Mouse (Mus musculus): ENCODE results near the gene Uso1.

The Uso1 gene

GRCm38 (mm10) chr5:92137239-92138046 lies at the start of gene Uso1:
Gene Uso1 (plus strand): TSS chr5:92137938.
- peak; percentile 91 for ATAC-seq (ENCODE audit: insufficient number of reproducible peaks, low FRiP score, low TSS enrichment)

GRCm38 (mm10) chr5:92093263-92094061 lies 44.3 kb upstream of the Uso1 start:
- no peak for ATAC-seq (ENCODE audit: insufficient number of reproducible peaks, low FRiP score, low TSS enrichment)

DNA sequence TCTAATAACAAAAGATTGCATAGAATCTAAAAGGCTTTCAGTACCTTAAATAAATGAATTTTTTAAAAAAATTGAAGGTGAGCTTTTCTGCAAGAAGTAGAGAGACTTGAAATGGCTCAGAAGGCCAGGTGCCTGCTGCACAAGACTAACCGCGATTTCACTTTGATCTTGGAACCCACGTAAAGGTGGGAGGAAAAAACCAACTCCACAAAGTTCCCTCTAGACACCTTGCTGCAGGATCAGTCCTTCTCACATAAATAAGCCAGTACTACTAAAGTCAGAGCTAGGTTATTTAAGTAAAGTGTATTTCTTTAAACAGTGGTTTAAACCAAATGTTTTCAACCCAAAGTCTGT lies 43.7 kb upstream of the Uso1 start:
- ATAC-seq (ENCODE audit: insufficient number of reproducible peaks, low FRiP score, low TSS enrichment): no peak

GRCm38 (mm10) chr5:92096786-92097185 lies 41.0 kb upstream of the Uso1 start:
- ATAC-seq (ENCODE audit: insufficient number of reproducible peaks, low FRiP score, low TSS enrichment): no peak

DNA sequence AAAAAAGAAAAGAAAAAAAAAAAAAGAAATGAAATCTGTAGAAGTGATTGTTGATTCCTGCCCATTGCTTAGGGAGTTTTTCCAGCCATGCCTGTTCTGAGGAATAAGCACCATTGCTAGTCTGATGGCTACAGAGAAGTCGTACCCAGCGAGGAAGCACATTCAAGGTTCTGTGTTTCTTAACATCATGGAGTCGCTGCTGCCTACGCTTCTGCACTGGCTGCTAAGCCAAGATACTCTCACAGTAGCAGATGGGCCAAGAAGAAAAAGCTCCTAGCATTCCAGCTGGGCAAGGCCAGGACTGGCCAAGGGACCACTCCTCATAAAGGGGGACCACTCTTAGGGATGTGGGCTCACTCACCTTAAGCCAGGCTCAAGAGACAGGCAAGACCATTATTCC lies 40.0 kb upstream of the Uso1 start:
- ATAC-seq (ENCODE audit: insufficient number of reproducible peaks, low FRiP score, low TSS enrichment): no peak

DNA sequence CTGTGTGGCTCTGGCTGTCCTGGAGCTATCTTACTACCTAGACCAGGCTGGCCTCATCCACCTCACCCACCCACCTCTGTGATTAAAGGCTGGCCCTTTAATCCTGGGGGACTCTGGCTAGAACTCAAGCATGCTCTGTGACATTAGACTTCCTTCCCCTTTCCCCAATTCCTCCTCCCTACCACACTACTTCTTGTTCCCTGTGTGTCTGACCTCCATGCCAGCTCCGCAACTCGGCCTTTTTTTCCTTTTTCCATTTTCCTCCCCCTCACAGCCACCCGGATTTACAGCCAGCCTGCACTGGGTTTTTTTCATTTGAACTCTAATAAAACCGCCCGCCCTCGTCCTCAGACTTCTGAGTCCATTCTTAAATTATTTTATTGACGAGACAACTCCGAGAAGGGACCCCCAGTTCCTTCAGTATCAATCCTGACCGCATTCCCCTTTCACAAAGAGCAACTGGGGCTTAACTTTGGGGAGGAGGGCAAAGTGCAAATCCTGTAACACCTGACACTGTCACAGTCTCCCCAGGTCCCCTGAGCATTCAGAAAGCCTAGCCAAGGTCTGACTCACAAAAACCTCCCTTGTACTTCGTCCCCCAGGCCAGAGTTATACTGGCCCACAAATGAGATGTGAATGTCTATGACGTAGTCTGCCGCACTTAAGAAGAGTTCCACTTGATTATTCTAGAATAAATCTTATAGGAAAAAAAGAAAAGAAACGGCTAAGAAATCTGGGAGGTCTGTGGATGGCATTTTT lies 39.2 kb upstream of the Uso1 start:
- ATAC-seq (ENCODE audit: insufficient number of reproducible peaks, low FRiP score, low TSS enrichment): no peak

- no peak for ATAC-seq (ENCODE audit: insufficient number of reproducible peaks, low FRiP score, low TSS enrichment)
These were observed 36.1 kb upstream of the Uso1 start for GRCm38 (mm10) chr5:92101601-92102000.

GRCm38 (mm10) chr5:92103062-92103461 lies 34.7 kb upstream of the Uso1 start:
- no peak for ATAC-seq (ENCODE audit: insufficient number of reproducible peaks, low FRiP score, low TSS enrichment)

DNA sequence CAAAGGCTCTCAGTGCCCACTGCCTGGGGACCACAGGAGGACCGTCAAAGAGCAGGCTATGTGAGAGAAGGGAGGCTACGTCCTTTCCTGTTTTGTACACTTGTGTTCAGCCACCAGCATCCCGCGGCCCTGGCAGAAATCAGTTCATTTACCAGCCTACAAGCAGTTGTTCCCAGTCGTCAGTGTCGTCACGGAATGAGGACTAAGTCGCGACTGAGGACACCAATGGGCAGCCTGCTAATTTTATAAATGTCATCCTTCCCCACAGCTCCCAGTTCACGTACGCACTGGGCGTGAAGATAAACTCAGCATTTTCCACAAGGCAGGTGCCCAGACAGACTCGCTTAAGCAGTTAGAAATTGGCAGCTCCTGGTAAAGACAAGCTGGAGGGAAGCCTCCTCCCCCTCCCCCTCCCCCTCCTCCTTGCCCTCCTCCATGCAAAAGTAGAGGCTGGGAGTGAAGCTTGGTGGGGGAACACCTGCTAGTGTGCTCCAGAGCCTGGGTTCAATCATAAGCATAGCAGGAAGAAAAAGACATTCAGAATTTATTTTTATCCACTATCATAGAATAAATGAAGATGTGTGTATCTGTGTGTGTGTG lies 33.8 kb upstream of the Uso1 start:
- no peak; the same call in 1 of the 2 replicates for ATAC-seq (ENCODE audit: insufficient number of reproducible peaks, low FRiP score, low TSS enrichment)

GRCm38 (mm10) chr5:92106327-92107125 lies 31.2 kb upstream of the Uso1 start:
- ATAC-seq (ENCODE audit: insufficient number of reproducible peaks, low FRiP score, low TSS enrichment): no peak

DNA sequence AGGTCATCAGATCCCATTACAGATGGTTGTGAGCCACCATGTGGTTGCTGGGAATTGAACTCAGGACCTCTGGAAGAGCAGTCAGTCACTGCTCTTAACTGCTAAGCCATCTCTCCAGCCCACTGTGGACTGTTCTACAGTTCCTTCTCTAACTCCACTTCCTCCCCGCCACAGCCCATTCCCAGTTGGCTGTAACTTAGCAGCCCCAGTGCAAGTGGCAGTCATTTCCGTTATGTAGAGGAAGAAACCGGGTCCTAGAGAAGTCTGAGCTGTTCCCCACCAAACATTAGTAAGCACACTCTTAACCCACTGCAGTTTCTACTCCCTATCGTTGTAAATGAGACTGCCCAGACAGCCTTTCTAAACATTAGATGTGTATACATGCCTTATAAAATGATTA lies 30.5 kb upstream of the Uso1 start:
- no peak for ATAC-seq (ENCODE audit: insufficient number of reproducible peaks, low FRiP score, low TSS enrichment)

- ATAC-seq (ENCODE audit: insufficient number of reproducible peaks, low FRiP score, low TSS enrichment): no peak
These were observed 26.9 kb upstream of the Uso1 start for GRCm38 (mm10) chr5:92110818-92111355.

DNA sequence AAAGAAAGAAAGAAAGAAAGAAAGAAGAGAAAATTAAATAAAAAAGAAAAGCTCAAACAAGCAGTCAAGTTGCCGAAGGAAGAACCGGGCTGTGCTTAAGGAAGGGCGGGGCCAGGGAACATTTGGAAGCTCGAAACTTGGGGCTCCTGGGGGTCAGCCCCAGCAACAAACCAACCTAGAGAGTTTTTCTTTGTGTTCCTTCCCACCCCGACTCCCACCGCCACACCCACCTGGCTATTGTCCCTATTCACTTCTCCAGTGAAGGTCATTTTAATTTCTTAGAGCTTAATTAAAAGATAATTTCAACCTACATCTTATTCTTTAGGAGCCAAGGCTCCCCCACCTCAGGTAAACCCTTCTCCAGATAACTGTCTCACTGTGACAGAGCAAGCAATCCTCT lies 25.6 kb upstream of the Uso1 start:
- no peak for ATAC-seq (ENCODE audit: insufficient number of reproducible peaks, low FRiP score, low TSS enrichment)

DNA sequence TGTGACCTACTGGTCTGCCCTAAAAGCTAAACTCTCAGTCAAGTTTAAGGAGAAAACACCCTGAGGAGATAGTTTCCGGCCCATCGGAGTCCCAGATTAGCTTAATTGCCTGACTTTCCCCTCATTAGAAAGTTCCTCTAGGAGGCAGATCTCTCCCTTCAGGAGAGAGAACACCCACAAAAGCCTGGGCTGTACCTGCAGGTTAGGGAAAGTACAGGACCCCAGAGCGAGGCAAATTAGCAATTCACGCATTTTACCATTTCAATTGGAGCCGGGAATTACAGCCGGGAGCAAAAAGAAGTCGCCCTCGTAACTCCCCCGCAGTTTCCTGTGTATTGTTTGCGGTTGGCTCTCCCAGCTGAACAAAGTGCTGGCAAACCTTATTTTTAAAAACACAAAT lies 25.2 kb upstream of the Uso1 start:
- ATAC-seq (ENCODE audit: insufficient number of reproducible peaks, low FRiP score, low TSS enrichment): no peak

DNA sequence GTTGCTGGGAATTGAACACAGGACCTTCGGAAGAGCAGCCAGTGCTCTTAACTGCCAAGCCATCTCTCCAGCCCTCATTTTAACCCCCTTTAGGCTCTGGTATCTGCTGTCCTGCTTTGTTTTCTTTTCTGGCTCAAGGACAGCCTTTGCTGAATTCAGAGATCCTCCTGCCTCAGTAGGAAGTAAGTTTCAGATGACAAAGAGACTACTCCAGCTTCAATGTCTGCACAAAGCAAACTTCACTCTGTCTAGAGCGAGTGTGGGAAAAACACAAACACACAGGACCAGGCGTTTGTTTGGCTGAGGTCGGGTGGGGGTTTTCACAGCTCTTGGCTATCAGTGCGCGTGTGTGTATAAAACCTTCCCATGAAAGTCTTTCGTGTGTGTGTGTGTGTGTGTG lies 24.3 kb upstream of the Uso1 start:
- no peak for ATAC-seq (ENCODE audit: insufficient number of reproducible peaks, low FRiP score, low TSS enrichment)

DNA sequence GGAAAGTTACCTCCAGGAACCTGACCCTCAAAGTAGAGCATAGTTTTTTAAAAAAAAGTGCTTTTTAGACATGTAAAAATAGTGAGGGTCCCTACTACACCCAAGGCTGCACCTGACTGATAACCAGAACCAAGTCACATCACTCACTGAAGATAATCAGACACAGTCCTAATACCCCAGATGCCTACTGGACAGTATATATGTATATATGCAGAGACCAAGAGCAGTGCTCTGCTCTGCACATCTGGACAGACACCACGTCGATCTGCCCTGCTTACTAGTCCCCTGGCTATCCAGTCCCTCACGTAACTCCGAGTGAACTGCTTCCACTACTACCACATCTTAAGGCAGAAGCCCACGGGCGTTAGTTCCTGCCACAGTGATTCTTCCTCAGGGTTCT lies 23.5 kb upstream of the Uso1 start:
- no peak for ATAC-seq (ENCODE audit: insufficient number of reproducible peaks, low FRiP score, low TSS enrichment)

DNA sequence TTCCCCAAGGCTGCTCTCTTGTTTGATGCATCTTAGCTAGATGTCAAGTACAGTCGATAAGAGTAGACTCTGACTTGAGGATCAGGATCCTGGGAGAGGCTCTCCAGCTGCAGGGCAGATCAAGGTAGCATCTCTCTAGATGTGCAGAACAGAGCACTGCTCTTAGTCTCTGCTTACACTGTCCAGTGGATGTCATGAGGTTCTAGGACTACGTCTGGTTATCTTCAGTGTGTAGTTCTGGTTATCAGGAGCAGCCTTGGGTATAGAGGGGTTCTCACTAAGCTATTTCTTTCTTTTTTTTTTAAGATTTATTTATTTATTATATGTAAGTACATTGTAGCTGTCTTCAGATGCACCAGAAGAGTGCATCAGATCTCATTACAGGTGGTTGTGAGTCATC lies 22.8 kb upstream of the Uso1 start:
- ATAC-seq (ENCODE audit: insufficient number of reproducible peaks, low FRiP score, low TSS enrichment): no peak

DNA sequence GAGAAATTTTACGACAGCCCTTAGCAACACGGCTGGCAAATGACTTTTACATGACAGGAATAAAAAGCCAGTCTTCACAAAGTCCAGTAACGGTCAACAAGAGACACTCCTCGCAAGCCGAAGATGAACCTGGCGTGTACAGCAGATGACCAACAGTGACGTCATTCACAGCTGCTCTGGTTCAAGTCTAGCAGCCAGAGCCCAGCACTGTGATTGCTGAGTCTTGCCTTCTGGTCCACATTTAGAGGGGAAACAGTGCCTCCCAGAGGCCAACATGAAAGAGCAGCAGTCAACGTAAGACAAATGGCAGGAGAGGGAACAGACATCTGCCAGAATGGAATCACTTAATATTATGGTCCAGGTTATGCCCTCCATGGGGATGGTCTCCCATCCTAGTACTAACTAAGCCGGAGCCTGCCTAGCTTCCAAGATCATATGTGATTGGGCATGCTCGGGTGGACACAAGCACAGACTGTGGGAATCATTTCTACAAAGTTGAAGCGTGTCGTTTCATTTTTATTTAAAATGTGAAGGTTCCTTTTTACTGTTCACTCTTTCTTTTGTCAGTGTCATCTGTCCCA lies 19.8 kb upstream of the Uso1 start:
- ATAC-seq (ENCODE audit: insufficient number of reproducible peaks, low FRiP score, low TSS enrichment): peak; percentile 96

DNA sequence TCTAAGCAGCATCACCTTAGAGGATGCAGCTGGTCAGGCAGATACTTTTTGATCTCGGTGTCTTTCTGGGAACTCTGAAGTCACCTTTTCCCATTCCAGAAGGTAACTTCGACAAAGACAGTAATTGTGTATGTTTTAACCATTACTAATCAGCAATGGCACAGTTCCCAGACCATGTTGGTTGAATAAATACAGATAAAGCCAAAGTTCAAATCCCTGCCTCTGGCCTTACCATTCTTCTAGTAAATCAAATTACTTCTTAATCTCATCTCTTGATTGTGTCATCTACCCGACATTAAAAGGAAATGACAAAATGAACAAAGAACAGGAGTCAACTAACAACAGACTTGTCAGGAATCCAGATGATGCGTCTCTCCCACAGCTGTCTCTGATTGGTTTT lies 16.1 kb upstream of the Uso1 start:
- ATAC-seq (ENCODE audit: insufficient number of reproducible peaks, low FRiP score, low TSS enrichment): no peak
